Mouse (Mus musculus) testis, postnatal 10 days (tissue): ENCODE results near the gene Mdm4.
"Not testable (repeated sequence)": the region's sequence is repeated elsewhere in the genome, so short reads cannot be mapped to it uniquely, and the experiment has no call there.

Experiments used
- DNase-seq: peaks from one replicate; pipeline ENCODE4 v3.0.0; 2021; ENCODE audit warnings: low spot score

The Mdm4 gene

DNA sequence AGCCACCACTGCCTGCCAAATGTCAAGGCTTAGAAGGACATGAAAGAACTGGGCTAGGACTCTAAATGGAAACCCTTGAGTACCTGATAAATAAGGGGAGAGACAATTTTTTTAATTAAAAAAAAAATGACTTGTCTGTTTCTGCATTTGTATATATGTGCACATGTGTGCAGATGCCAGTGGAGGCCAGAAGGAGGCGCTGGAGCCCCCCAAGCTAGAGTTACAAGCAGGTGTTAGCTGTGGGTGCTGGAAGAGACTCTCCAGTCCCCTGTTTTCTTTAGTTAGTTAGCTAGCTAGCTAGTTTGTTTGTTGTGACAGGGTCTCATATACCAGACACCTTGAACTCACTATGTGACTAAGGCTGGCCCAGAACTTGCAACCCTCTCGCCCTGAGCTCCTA lies 21.5 kb upstream of the Mdm4 start:
- DNase-seq = no peak

DNA sequence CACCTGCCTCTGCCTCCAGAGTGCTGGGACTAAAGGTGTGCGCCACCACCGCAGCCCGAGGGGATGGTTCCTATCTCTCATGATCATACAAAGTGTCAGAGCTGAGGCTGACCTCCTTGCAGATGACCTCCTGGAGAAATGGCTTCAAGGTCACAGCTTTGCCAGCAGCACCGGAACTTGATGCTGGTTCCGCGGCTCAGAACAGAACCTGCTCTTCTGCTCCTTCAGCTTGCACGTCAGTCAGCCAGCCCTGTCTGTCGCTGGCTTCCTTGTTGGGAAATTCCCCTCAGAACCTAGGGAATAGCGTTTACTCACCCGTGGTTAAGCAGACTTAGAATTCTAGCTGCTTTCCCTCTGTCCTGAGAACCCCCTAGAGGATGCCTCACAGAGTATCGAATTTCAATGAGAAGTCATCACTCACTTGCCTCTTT lies 19.7 kb upstream of the Mdm4 start:
- no peak for DNase-seq

DNA sequence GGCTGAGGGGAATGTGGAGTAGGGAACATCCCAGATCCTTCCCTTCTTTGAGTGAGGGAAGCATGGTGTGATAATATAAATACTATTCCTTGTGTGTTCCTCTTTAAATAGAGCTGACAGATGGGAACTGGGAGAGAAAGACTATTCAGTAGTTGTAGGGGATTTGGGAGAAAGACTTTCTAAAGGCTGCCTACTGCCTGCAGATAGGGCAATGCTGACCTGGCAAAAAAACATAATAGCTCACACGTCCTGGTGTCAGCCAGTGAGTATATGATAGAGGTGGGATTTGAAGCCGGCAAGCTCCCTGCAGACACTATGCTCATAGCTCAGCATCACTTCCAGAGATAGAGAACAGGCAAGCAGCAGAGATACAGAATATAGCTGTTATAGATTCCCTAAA lies 18.3 kb upstream of the Mdm4 start:
- DNase-seq = no peak

DNA sequence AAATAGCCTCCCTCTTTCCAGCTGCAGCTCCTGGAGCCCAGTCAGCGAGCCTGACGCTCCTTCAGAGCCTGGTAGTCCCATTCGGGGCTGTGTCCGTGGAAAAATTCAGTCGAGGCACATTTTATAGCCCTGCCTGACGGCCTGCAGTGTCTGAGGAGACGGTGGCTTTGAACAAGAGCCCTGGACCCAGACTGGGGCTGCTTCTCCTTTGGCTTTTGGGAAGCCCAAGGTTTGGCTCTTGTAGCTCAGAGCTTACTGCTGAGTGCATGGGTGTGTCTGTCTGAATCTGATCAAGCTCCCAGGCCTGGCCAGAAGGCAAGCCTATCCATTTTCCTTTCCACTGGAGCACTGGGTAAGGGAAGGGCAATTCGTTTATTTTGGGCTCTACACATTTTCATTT lies 17.2 kb upstream of the Mdm4 start:
- DNase-seq = no peak

DNA sequence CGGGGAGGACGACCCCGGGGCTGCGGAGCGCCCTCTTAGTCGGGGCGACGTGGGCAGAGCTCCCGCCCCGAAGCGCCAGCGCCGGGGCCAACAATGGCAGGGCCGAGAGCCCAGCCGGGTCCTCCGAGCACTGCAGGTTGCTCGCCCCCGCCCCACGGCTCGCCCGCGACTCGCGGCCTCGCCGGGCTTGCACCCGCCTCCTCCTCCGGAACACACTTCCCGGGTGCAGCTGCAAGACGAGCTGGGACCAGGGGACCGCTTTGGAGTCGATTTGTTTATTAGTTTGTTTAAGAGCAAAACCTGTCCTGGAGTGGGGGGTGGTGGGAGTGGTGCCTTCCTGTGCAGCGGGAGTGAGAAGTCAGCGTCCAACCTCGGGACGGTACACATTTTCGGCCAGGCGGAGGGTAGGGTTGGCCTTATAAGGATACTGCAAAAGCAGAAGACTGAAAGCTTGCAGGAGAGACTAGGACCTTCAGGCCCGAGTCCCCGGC lies 16.1 kb upstream of the Mdm4 start:
- peak; percentile 58 for DNase-seq

DNA sequence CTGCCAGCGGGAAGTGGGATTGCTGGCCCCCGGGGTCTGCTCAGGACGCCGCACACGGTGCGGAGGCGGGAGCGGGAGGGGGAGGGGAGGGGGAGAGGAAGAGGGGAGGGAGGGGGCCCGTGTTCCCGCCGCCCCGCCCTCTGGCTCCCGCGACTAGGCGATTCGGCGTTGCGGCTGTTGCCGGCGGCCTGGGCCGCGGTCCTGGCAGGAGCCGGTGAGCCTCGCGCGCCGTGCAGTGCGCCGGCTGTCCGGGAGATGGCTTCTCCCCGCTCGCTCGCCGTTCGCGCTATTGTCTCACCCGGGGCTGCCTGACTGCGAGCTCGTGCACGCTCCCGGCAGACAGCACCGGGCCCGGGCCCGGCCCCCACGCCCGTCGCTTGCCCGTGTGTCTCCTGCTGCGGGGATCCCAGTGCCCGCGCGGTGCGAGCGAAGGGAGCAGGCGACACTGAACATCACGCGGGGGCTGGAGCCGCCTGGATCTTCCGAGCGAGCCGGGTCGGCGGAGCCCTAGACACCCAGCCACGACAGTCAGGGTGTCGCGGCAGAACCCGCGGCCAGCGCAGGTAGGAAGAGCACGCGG lies 15.6 kb upstream of the Mdm4 start:
- DNase-seq = peak; percentile 84

DNA sequence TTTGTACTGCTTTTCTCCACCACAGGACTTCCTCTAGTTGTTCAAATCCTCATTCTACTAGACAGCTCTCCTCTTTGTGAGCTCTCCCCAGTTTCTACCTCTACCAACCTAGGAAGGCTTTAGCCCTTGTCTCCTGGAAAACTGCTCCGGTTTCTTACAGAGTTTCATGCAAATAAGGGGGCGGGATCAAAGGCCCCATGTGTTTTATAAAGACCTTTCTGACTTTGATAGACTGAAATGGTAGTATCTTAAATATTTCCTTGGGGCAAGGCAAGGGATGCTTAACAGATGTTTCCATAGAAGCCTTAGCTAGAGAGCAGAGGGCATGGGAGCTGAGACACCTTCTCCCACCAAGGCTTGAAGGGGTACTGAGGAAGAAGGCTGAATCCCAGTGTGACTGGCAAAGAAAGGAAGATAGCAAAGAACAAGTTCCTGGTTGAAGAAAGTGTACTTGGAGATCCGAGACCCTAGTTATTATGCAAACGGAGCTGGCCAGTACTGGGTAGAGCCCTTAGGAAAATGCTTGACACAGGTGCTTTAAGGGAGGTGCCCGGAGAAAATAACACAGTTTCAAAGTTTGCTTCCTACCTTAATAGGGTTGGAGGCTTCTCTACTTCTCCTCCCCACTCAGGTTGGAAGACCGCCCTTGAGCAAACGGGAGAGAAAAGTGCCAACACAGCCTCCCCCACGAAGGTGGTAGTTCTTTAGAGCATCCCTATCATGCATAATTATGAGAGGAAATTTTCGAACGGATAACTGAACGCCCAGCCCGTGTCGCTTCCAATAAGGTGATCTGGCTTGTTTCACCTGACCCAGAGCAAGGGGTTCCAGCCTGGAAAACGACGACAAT lies 14.9 kb upstream of the Mdm4 start, which contains the start of gene Pik3c2b:
Gene Pik3c2b, plus strand, starts transcription at position 657 of the 850 bp plus-strand sequence.
- no peak for DNase-seq

DNA sequence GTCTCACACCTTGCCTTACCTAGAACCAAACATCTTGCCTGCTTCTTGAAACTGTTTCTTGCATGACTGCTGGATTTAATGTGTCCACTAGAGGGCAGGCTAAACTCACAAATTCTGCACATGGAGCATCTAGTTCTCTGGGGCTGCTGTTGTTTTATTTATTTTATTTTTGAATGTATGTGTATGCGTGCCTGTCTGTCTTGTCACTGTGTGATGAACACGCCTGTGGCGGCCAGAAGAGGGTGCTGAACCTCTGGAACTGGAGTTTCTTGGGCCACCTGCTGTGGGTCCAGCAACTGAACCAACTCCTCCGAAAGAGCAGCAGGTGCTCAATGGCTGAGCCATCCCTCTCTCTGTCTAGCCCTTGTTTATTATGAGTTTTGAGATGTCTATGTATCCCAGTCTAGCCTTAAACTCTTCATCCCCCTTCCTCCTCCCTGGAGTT lies 9.2 kb upstream of the Mdm4 start:
- peak; percentile 55 for DNase-seq

DNA sequence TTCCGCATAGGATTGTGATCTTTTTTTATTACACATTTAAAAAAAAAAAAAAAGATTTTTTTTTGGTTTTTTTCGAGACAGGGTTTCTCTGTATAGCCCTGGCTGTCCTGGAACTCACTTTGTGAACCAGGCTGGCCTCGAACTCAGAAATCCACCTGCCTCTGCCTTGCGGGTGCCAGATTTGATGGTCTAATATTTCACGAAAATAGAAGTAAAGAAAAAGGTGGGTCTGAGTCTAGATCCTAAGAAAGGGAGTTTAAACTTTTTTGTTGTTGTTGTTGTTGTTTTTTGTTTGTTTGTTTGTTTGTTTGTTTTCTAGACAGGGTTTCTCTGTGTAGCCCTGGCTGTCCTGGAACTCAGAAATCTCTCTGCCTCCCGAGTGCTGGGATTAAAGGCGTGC lies 4.3 kb upstream of the Mdm4 start:
- not testable (repeated sequence) for DNase-seq

DNA sequence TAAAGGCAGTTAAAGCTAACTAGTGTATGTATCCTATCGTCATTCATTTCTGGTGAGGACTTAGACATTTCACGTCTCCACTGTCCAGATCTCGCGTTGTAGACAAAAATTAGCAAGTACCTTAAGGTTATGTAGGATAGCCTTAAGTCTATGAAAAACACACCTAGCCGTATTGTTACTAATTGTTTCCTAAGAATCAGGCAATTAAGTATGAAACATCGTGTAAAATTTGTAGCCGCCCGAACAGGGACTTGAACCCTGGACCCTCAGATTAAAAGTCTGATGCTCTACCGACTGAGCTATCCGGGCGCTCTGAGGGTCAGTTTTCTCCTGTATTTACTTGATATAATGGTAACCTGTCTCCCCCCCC lies 3.7 kb upstream of the Mdm4 start:
- peak; percentile 54 for DNase-seq

DNA sequence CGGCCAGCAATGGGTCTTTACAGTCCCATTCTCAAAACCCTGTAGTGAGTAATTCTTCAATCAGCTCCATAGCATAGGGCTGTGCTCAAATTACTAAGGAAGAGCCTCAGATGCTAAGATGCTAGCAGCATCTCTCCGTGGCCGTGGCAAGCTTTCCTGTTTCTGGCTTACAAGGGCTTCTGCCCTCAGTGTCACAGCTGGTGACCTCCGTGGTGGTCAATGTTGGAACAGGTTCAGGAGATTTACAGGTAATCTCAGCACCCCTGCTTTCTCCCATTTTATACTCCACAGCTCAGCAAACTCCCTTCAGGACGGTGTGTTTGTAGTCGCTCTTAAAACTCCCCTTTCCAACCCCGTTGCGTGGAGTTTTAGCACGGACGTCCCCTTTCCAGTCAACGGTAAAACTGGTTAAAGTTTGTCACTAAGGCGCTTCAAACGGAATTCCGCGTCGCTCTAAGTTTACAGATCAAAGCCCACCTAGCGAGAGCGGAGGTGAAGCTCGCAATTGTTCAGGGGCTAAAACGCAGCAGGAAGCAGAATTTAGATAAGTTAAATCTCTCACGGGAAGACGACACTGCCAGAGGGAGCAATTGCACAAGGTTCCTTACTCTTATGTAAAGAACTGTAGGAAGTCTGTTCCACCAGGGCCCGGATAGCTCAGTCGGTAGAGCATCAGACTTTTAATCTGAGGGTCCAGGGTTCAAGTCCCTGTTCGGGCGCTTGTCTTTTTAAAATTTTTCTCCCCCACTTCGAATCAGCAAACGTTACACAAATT lies 3.1 kb upstream of the Mdm4 start:
- DNase-seq = peak; percentile 56

DNA sequence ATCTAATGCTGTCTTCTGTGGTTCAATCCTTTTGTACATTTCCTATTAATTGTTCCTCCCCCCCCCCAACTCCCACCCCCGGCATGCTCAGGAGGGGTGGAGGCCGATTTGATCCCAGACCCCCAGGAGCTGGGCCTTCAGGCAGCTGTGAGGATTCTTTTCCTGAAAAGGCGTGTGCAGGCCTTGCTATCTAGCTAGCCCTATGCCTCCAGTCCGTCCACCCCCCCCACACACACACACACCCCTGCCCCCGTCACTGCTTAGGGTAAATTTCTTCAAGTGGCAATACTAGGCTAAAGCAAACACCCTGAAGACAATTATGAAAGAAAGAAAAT lies 2.6 kb upstream of the Mdm4 start:
- no peak for DNase-seq

DNA sequence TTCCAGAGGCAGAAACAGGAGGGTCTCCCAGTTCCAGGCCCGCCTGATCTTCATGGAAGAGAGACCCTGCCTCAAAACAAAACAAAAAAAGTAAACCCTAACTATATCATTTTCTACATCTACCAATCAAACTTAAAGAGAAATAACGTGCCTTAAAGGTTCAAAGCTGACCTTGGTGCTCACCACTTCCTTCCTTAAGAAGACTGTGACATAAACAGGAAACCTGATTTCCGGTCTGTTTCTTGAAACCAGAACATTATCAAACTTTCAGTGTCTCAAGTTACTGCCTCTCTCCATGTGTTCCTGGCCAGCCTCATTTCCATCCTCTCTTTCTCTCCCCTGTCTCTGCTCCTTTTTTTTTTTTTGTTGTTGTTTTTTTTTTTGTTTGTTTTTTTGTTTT lies 617 bp downstream of the Mdm4 start:
- DNase-seq = no peak

DNA sequence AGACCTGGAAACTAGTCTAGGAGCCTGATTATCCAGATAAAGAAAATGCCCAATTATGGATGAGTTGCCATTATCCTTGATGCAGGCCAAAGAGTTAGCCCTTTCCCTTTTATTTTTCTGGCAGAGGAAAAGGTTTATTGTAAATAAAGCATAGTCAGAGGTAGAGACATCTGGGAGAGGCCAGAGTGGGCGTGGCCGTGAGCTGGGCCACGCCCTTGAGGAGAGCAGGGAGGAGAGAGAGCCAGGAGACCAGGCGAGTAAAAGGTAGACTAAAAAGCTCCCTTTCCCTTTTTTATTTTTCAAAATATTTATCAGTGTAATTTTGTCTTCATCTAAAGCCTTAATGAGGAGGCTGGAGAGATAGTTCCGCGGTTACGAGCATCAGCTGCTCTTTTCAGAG lies 2.4 kb downstream of the Mdm4 start:
- no peak for DNase-seq

DNA sequence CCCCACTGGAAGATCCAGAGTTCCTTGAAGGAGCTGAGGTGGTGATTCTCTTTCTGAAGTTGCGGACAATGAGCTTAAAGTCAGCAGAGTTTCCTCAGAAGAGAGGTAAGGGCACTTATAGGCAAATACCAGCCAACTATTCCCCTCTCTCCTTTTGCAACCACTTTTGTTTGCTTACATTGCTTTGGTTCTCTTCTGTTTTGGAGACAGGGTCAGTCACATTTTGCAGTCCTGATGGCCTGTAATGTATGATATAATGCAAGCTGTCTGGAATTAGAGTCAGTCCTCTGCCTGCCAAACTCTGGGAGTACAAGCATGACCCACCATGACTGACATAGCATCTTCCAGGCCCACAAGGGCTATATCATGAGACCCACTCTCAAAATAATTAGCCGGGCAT lies 3.2 kb downstream of the Mdm4 start:
- DNase-seq = no peak

DNA sequence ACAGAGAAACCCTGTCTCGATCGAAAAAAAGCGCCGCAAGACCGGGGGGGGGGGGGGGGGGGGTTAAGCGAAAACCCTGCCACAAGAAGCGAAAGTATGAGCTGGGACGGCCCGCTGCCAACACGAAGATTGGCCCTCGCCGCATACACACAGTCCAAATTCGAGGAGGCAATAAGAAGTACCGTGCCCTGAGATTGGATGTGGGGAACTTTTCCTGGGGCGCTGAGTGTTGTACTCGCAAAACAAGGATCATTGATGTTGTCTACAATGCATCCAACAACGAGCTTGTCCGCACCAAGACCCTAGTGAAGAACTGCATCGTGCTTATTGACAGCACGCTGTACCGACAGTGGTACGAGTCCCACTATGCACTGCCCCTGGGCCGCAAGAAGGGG lies 4.6 kb downstream of the Mdm4 start:
- DNase-seq = not testable (repeated sequence)

DNA sequence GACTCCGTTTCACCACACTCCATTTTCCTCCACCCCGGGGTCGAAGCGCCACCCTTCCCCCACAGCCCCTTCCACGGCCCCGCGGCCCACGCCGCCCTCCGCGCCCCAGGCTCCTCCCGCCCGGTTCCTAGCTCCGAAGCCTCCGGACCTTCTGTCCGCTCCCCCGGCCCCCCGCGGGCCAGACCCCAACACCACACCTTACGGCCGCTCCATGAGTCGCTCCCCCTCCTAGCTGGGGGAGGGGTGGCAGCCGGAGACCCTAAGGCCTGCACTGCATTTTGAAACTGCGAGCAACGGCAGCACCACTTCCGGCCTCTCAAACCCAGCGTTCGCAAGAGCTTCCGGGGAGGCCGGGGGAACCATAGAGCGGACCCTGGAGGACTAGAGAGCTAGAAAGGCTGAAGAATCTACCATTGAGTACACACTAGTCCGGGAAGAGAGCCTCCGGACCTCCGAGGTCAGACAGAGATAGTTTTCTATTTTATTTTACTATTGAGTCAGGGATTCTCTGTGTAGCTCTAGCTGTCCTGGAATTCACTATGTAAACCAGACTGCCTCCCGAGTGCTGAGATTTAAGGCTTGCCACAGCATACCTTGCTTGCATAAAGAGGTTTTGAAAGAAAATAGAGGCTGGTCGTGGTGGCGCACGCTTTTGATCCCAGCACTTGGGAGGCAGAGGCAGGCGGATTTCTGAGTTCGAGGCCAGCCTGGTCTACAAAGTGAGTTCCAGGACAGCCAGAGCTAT lies 5.1 kb downstream of the Mdm4 start:
- DNase-seq = peak; percentile 87

DNA sequence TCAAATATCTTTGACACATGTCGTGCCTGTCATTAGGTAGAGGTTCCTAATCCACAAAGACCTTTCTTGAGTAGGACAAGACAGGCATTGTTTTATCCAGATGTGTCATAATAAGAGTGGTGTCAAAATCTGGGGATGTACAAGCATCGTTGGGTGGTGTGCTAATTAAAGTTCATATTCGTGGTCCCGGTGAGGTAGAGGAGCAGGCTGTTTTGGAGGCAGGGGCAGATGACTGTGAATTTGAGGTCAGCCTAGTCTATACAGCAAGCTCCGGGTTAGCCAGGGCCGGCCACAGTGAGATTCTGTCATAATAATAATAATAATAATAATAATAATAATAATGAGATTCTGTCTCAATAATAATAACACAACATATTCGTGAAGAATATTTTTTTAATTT lies 5.9 kb downstream of the Mdm4 start:
- DNase-seq = no peak

DNA sequence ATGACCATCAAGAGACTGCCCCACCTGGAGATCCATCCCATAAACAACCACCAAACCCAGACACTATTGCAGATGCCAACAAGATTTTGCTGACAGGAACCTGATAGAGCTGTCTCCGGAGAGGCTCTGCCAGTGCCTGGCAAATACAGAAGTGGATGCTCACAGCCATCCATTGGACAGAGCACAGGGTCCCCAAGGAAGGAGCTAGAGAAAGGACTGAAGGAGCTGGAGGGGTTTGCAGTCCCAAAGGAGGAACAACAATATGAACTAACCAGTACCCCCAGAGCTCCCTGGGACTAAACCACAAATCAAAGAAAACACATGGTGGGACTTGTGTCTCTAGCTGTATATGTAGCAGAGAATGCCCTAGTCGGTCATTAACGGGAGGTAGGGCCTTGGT lies 6.6 kb downstream of the Mdm4 start:
- not testable (repeated sequence) for DNase-seq

DNA sequence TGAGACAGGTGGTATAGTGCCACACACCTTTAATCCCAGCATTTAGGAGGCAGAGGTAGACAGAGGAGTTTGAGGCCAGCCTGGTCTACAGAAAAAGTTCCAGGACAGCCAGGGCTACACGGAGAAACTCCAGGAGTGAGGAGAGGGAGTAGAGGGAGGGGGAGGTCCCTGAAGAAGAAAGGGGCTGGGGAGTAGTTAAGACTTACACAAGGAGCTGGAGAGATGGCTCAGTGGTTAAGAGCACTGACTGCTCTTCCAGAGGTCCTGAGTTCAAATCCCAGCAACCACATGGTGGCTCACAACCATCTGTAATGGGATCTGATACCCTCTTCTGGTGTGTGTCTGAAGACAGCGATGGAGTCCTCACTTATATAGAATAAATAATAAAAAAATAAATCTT lies 8.4 kb downstream of the Mdm4 start:
- not testable (repeated sequence) for DNase-seq

DNA sequence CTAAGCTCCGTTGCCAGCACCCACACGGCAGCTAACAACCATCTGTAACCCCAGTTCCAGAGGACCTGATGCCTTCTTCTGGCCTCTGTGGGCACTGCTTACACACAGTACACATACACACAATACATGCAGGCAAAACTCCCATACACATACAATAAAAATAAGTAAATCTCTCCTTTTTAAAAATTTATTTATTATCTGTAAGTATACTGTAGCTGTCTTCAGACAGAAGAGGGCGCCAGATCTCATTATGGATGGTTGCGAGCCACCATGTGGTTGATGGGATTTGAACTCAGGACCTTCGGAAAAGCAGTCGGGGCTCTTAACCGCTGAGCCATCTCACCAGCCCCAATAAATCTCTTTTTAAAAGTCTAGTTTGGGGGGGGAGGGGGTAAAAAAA lies 9.0 kb downstream of the Mdm4 start:
- no peak for DNase-seq
